Mouse (Mus musculus): ENCODE measurements around the gene Slc25a25. TPM values are rescaled to one million over a fixed set of nuclear protein-coding genes. Genes with fewer than 3 reads are reported as not detected.

Gene Slc25a25
- polyA plus RNA-seq, 1 experiment: 6.9 TPM

DNA sequence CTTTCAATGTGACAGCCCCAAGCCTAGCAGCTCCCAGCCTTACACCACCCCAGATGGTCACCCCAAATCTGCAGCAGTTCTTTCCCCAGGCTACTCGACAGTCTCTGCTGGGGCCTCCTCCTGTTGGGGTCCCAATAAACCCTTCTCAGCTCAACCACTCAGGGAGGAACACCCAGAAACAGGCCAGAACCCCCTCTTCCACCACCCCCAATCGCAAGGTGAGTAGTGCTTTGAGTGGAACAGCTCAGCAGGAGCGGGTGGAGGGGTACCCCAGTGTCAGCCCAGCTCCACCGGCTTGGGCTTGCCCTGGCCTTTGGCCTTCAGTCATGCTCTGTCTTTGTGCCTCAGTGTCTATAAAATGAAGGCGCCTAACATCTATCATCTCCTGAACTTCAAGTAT lies 83.9 kb downstream of the Slc25a25 start:
- no peak overlapping the region for H3K4me3 ChIP-seq (ENCODE audit: insufficient read depth, low read length)
- no peak overlapping the region for H3K27ac ChIP-seq (ENCODE audit: insufficient read depth, low read depth, low read length)
- peaks cover 4% of the 10 kb centered on the region; the same call in 1 of the 2 replicates for H3K4me1 ChIP-seq (ENCODE audit: control insufficient read depth, insufficient read depth, low read length)
- TF ChIP-seq CTCF (IDR thresholded peaks at IDR 0.05; ENCODE audit: low read depth, low read length) (no peak), POLR2A (IDR thresholded peaks at IDR 0.05; ENCODE audit: borderline replicate concordance, low read depth, low read length) (no peak)

Other genes with a start within 250 kb of the Slc25a25 start
- 21.1 and 23.3 TPM in 2 replicates for gene Pomt1, start 214.9 kb downstream of the Slc25a25 start, polyA plus RNA-seq (2012; ENCODE audit: insufficient read depth, insufficient read length, missing spikeins)
- gene Uck1, start 191.3 kb downstream of the Slc25a25 start, polyA plus RNA-seq (2012; ENCODE audit: insufficient read depth, insufficient read length, missing spikeins): 28.7 and 32.9 TPM in 2 replicates
- 44.9 and 47.3 TPM in 2 replicates for gene Golga2, start 164.1 kb downstream of the Slc25a25 start, polyA plus RNA-seq (2012; ENCODE audit: insufficient read depth, insufficient read length, missing spikeins)
- gene Swi5, start 163.4 kb downstream of the Slc25a25 start, polyA plus RNA-seq (2012; ENCODE audit: insufficient read depth, insufficient read length, missing spikeins): 168 and 170 TPM in 2 replicates
- 101 and 103 TPM in 2 replicates for gene Ciz1, start 99.1 kb downstream of the Slc25a25 start, polyA plus RNA-seq (2012; ENCODE audit: insufficient read depth, insufficient read length, missing spikeins)
- gene Dnm1, start 98.1 kb downstream of the Slc25a25 start, polyA plus RNA-seq (2012; ENCODE audit: insufficient read depth, insufficient read length, missing spikeins): 0.66 and 1.1 TPM in 2 replicates
- gene 1110008P14Rik, start 69.5 kb downstream of the Slc25a25 start, polyA plus RNA-seq (2012; ENCODE audit: insufficient read depth, insufficient read length, missing spikeins): 53.8 and 63.3 TPM in 2 replicates
- gene Lcn2, start 63.2 kb downstream of the Slc25a25 start, polyA plus RNA-seq (2012; ENCODE audit: insufficient read depth, insufficient read length, missing spikeins): 2.1 and 2.4 TPM in 2 replicates
- 7.4 and 7.9 TPM in 2 replicates for gene Ptges2, start 55.5 kb downstream of the Slc25a25 start, polyA plus RNA-seq (2012; ENCODE audit: insufficient read depth, insufficient read length, missing spikeins)
- gene Naif1, start 988 bp downstream of the Slc25a25 start, polyA plus RNA-seq (2012; ENCODE audit: insufficient read depth, insufficient read length, missing spikeins): 5.5 and 6.0 TPM in 2 replicates
- 4.7 and 5.3 TPM in 2 replicates for gene Fam102a, start 83.9 kb upstream of the Slc25a25 start, polyA plus RNA-seq (2012; ENCODE audit: insufficient read depth, insufficient read length, missing spikeins)
- gene Dpm2, start 119.4 kb upstream of the Slc25a25 start, polyA plus RNA-seq (2012; ENCODE audit: insufficient read depth, insufficient read length, missing spikeins): 55.6 and 68.0 TPM in 2 replicates
- not detected in 2 replicates for gene Pip5kl1, start 123.4 kb upstream of the Slc25a25 start, polyA plus RNA-seq (2012; ENCODE audit: insufficient read depth, insufficient read length, missing spikeins)
- not detected in 2 replicates for gene 9430097D07Rik, start 124.2 kb upstream of the Slc25a25 start, polyA plus RNA-seq (2012; ENCODE audit: insufficient read depth, insufficient read length, missing spikeins)
- 22.0 and 26.9 TPM in 2 replicates for gene St6galnac4, start 135.7 kb upstream of the Slc25a25 start, polyA plus RNA-seq (2012; ENCODE audit: insufficient read depth, insufficient read length, missing spikeins)
- gene St6galnac6, start 148.3 kb upstream of the Slc25a25 start, polyA plus RNA-seq (2012; ENCODE audit: insufficient read depth, insufficient read length, missing spikeins): 30.7 and 35.3 TPM in 2 replicates
- gene Ak1, start 170.3 kb upstream of the Slc25a25 start, polyA plus RNA-seq (2012; ENCODE audit: insufficient read depth, insufficient read length, missing spikeins): 2.5 and 4.1 TPM in 2 replicates
- 45.4 and 46.2 TPM in 2 replicates for gene Eng, start 195.2 kb upstream of the Slc25a25 start, polyA plus RNA-seq (2012; ENCODE audit: insufficient read depth, insufficient read length, missing spikeins)

All from bone marrow macrophage, adult 2 months (primary cell).